Mouse (Mus musculus) forebrain, embryonic 10.5 days (tissue): Measurements from ENCODE around the gene Clstn1. TPM values are rescaled to one million over a fixed set of nuclear protein-coding genes. Genes with fewer than 3 reads are reported as not detected.

ENCODE experiments used
- DNase-seq: peaks from one replicate; pipeline ENCODE4 v3.0.0-alpha.2; 2017; ENCODE audit warnings: low spot score; ENCODE audit errors: extremely low spot score
- H3K27ac ChIP-seq: fragments of 300-500 bp; sonication (generic); 2 replicates; pipeline ENCODE4 v1.5.1; 2016; ENCODE audit warnings: mild to moderate bottlenecking
- H3K27me3 ChIP-seq: fragments of 300-500 bp; sonication (generic); 2 replicates; pipeline ENCODE4 v1.6.1; 2016; ENCODE audit warnings: mild to moderate bottlenecking; ENCODE audit not compliant: poor library complexity, severe bottlenecking
- H3K36me3 ChIP-seq: fragments of 300-500 bp; sonication (generic); replicated peaks from 2 replicates; pipeline ENCODE4 v1.6.1; 2016; ENCODE audit warnings: mild to moderate bottlenecking, moderate library complexity
- H3K4me1 ChIP-seq: fragments of 300-500 bp; sonication (generic); 2 replicates; pipeline ENCODE4 v1.6.1; 2016
- H3K4me3 ChIP-seq: fragments of 300-500 bp; sonication (generic); 2 replicates; pipeline ENCODE4 v1.5.1; 2016; ENCODE audit warnings: mild to moderate bottlenecking, moderate library complexity
- H3K9me3 ChIP-seq: fragments of 300-500 bp; sonication (generic); 2 replicates; pipeline ENCODE4 v1.6.1; 2016; ENCODE audit warnings: mild to moderate bottlenecking, moderate library complexity
- WGBS: fragments of 180-500 bp; shearing (Covaris S2); methylation state at CpG from one replicate; pipeline ENCODE4 v1.1.7; 2016; 5-methylcytosine and 5-hydroxymethylcytosine counted together
- polyA plus RNA-seq: library from polyadenylated mRNA; unstranded; fragments of >200 nt; fragmentation: Nextera tagmentation; extraction: Ambion mirVana; gene quantifications from 2 replicates; pipeline ENCODE4 v1.2.1, GENCODE M21; 2016

Clstn1 gene
- polyA plus RNA-seq, 1 experiment from 2014 or later, result 17.8 TPM

DNA sequence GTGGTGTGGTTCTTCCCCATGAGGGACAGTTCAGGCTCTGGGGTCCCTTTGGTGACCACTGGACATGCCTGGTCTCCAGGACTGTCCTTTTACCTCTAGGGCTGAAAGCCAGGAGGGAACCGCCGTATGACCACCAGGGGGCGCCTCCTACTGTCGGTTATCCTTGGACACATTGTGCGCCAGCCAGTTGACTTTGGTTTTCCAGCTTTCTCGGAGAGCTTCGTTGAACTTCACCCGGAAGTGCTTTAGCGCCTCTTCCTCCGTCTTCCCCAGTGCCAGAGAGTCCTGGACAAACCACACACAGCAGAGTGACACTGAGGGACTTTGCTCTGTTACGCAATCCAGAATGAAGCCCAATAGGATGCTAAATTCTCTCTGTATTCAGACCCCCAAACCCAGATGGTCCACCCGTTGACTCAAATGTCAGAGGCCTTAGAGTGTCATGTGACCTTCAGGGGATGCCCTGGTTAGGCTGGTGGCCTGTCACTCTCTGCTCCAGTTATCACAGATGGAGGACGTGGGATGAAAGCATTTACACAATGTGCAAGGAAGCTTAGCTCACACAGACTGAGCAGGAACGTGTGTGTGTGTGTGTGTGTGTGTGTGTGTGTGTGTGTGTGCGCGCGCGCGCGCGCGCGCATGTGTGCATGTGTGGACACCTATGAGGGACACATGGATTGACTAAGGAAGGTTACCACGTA lies 64.4 kb downstream of the Clstn1 start:
- no peak overlapping the region for H3K4me3 ChIP-seq
- H3K36me3 ChIP-seq, result peaks cover 86% of the 10 kb centered on the region
- H3K27ac ChIP-seq, result no peak overlapping the region
- WGBS, result 76% methylated on average over 24 of the region's 24 CpGs
- peak; percentile 65 for DNase-seq
- H3K9me3 ChIP-seq, result no peaks in the 10 kb centered on the region
- no peaks in the 10 kb centered on the region for H3K4me1 ChIP-seq
- no peaks in the 10 kb centered on the region for H3K27me3 ChIP-seq

DNA sequence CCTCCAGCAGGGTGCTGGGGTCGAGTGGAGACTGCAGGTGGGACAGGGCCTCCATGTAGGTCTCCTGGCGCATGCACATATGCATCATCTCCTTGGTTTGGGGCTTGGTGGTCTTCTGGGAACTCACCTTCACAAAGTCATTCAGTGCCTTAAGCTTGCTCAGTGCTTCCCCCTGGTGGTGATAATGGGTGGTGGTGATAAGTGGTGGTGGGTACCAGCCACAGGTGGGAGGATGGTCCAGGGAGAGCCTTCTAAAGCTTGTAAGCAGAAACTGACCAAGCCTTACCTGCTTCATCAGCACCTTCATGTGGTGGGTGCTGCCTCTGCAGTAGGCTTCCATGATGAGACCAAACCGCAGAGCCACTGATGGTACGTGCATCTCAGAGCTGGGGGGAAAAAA lies 68.0 kb downstream of the Clstn1 start:
- H3K36me3 ChIP-seq, result peaks cover 50% of the 10 kb centered on the region
- DNase-seq, result no peak
- no peaks in the 10 kb centered on the region for H3K4me1 ChIP-seq
- H3K27me3 ChIP-seq, result no peaks in the 10 kb centered on the region
- no peak overlapping the region for H3K27ac ChIP-seq
- no peak overlapping the region for H3K4me3 ChIP-seq
- 85% methylated on average over 4 of the region's 4 CpGs for WGBS
- H3K9me3 ChIP-seq, result no peaks in the 10 kb centered on the region

GRCm38 (mm10) chr4:149657858-149658416 lies 71.7 kb downstream of the Clstn1 start:
- H3K27ac ChIP-seq, result no peak overlapping the region
- no peak overlapping the region for H3K4me3 ChIP-seq
- peaks cover 7% of the 10 kb centered on the region; the same call in 1 of the 2 replicates for H3K4me1 ChIP-seq
- peaks cover 13% of the 10 kb centered on the region for H3K36me3 ChIP-seq
- H3K9me3 ChIP-seq, result no peaks in the 10 kb centered on the region
- DNase-seq, result no peak
- no peaks in the 10 kb centered on the region for H3K27me3 ChIP-seq
- 84% methylated on average over 11 of the region's 11 CpGs for WGBS

GRCm38 (mm10) chr4:149659495-149660116 lies 73.3 kb downstream of the Clstn1 start:
- DNase-seq, result no peak
- Histone ChIP-seq H3K27me3 (no peaks in the 10 kb centered on the region), H3K4me1 (peaks cover 7% of the 10 kb centered on the region; the same call in 1 of the 2 replicates), H3K9me3 (no peaks in the 10 kb centered on the region), H3K4me3 (no peak overlapping the region), H3K27ac (no peak overlapping the region), H3K36me3 (no peaks in the 10 kb centered on the region)
- 76% methylated on average over 25 of the region's 25 CpGs for WGBS

- 90% methylated on average over 7 of the region's 7 CpGs for WGBS
- no peaks in the 10 kb centered on the region for H3K27me3 ChIP-seq
- no peaks in the 10 kb centered on the region for H3K36me3 ChIP-seq
- DNase-seq, result no peak
- H3K27ac ChIP-seq, result no peak overlapping the region
- no peak overlapping the region for H3K4me3 ChIP-seq
- peaks cover 7% of the 10 kb centered on the region; the same call in 1 of the 2 replicates for H3K4me1 ChIP-seq
- no peaks in the 10 kb centered on the region for H3K9me3 ChIP-seq
These were observed 74.3 kb downstream of the Clstn1 start for GRCm38 (mm10) chr4:149660598-149660997.

DNA sequence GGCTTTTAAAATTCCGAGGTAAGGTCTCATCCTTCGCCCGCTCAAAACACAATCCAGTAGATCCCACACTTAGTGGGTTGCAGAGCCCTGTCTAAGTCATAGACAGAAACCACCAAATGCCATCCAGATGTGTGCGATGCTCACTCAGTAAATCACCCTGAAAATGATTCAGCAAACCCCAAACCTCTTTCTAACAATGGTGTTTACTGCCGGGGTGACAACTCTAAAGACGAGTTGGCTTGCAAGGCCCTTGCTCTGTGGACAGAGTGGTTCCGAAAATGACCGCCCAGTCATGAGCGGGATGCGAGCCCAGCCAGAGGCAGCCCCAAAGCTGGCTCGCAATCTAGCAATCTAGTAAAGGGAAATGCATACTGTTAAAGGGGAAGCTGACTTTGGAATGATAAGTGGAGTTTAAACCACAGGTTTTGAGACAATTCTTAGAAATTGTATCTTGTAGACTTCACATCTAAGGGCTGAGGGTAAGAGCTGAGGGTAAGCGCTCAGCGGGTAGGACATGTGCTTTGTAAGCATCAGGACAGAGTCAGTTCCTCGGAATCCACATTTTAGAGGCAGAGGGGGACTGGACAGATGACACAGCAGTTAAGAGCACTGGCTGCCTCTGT lies 75.8 kb downstream of the Clstn1 start:
- 91% methylated on average over 14 of the region's 14 CpGs for WGBS
- no peak overlapping the region for H3K27ac ChIP-seq
- H3K27me3 ChIP-seq, result no peaks in the 10 kb centered on the region
- H3K4me1 ChIP-seq, result peaks cover 7% of the 10 kb centered on the region; the same call in 1 of the 2 replicates
- no peak for DNase-seq
- no peaks in the 10 kb centered on the region for H3K9me3 ChIP-seq
- no peak overlapping the region for H3K4me3 ChIP-seq
- H3K36me3 ChIP-seq, result no peaks in the 10 kb centered on the region

- no peaks in the 10 kb centered on the region for H3K9me3 ChIP-seq
- no peak for DNase-seq
- no peak overlapping the region for H3K27ac ChIP-seq
- no peaks in the 10 kb centered on the region for H3K36me3 ChIP-seq
- H3K27me3 ChIP-seq, result no peaks in the 10 kb centered on the region
- no peak overlapping the region for H3K4me3 ChIP-seq
- H3K4me1 ChIP-seq, result peaks cover 7% of the 10 kb centered on the region; the same call in 1 of the 2 replicates
- 93% methylated on average over 7 of the region's 7 CpGs for WGBS
These were observed 77.7 kb downstream of the Clstn1 start for GRCm38 (mm10) chr4:149663849-149664503.

GRCm38 (mm10) chr4:149665016-149665691 lies 78.9 kb downstream of the Clstn1 start:
- DNase-seq, result no peak
- Histone ChIP-seq H3K4me1 (peaks cover under 1% of the 10 kb centered on the region; the same call in 1 of the 2 replicates), H3K9me3 (no peaks in the 10 kb centered on the region), H3K27ac (no peak overlapping the region), H3K4me3 (no peak overlapping the region), H3K36me3 (no peaks in the 10 kb centered on the region), H3K27me3 (no peaks in the 10 kb centered on the region)
- WGBS, result 82% methylated on average over 6 of the region's 6 CpGs

DNA sequence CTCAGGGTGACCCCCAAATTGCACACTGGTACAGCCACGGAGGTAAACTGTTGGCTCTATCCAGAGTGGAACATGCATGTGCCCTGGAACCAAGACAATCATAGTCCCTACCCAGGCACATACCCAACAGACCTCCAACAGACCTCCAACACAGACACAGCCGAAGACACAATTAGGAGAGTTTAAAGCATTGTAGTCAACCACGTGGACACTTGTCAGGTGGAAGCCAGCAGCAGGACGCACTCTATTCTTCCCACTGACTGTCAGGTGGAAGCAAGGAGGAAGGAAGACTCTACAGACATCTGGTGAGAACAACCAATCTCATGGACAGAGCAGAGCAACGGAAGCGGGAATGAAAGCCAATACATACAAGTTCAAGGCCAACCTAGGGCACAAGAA lies 79.4 kb downstream of the Clstn1 start:
- no peaks in the 10 kb centered on the region for H3K9me3 ChIP-seq
- no peaks in the 10 kb centered on the region for H3K36me3 ChIP-seq
- no peaks in the 10 kb centered on the region for H3K27me3 ChIP-seq
- no peaks in the 10 kb centered on the region for H3K4me1 ChIP-seq
- H3K27ac ChIP-seq, result no peak overlapping the region
- H3K4me3 ChIP-seq, result no peak overlapping the region
- DNase-seq, result no peak
- 92% methylated on average over 6 of the region's 6 CpGs for WGBS

- H3K27me3 ChIP-seq, result peaks cover 32% of the 10 kb centered on the region
- 97% methylated on average over 6 of the region's 6 CpGs for WGBS
- no peak overlapping the region for H3K27ac ChIP-seq
- H3K36me3 ChIP-seq, result no peaks in the 10 kb centered on the region; the same call in 1 of the 2 replicates
- H3K4me3 ChIP-seq, result no peak overlapping the region
- DNase-seq, result no peak
- peaks cover 16% of the 10 kb centered on the region for H3K4me1 ChIP-seq
- H3K9me3 ChIP-seq, result peaks cover 4% of the 10 kb centered on the region; the same call in 1 of the 2 replicates
These were observed 84.9 kb downstream of the Clstn1 start for GRCm38 (mm10) chr4:149671175-149671574.

- no peak overlapping the region for H3K27ac ChIP-seq
- DNase-seq, result no peak
- peaks cover 4% of the 10 kb centered on the region; the same call in 1 of the 2 replicates for H3K9me3 ChIP-seq
- H3K36me3 ChIP-seq, result no peaks in the 10 kb centered on the region; the same call in 1 of the 2 replicates
- H3K4me1 ChIP-seq, result peaks cover 20% of the 10 kb centered on the region
- peaks cover 41% of the 10 kb centered on the region for H3K27me3 ChIP-seq
- H3K4me3 ChIP-seq, result no peak overlapping the region
- WGBS, result 93% methylated on average over 5 of the region's 5 CpGs
These were observed 86.5 kb downstream of the Clstn1 start for GRCm38 (mm10) chr4:149672747-149673146.
